Mouse (Mus musculus) G1E (cell line): Measurements from ENCODE around the gene Grid2.

ENCODE experiments used
- CTCF ChIP-seq: IDR thresholded peaks from 2 replicates; pipeline ENCODE4 v1.5.1; 2012; ENCODE audit warnings: low read depth, low read length, inconsistent platforms, mixed read lengths
- GATA1 ChIP-seq: IDR thresholded peaks from 2 replicates; pipeline ENCODE4 v1.6.1; 2012; ENCODE audit warnings: borderline replicate concordance, low read length, inconsistent platforms, mixed read lengths
- POLR2AphosphoS5 ChIP-seq: IDR thresholded peaks from 2 replicates; pipeline ENCODE4 v1.6.1; 2012; ENCODE audit warnings: low read depth, low read length, inconsistent platforms; ENCODE audit not compliant: insufficient replicate concordance
- TAL1 ChIP-seq: conservative IDR thresholded peaks from 2 replicates; pipeline ENCODE4 v1.6.1; 2012; ENCODE audit warnings: low read depth, low read length, inconsistent platforms, mixed read lengths

GRCm38 (mm10) chr6:64607041-64607440 is 1351.4 kb downstream of the Grid2 start:
- TF ChIP-seq TAL1 (no peak), CTCF (no peak), GATA1 (no peak), POLR2AphosphoS5 (no peak)
